Mouse (Mus musculus): ENCODE data around the gene Tead4. TPM values are rescaled to one million over a fixed set of nuclear protein-coding genes. Genes with fewer than 3 reads are reported as not detected.

The Tead4 gene
- polyA plus RNA-seq, 1 experiment from 2014 or later: 0.95 TPM

DNA sequence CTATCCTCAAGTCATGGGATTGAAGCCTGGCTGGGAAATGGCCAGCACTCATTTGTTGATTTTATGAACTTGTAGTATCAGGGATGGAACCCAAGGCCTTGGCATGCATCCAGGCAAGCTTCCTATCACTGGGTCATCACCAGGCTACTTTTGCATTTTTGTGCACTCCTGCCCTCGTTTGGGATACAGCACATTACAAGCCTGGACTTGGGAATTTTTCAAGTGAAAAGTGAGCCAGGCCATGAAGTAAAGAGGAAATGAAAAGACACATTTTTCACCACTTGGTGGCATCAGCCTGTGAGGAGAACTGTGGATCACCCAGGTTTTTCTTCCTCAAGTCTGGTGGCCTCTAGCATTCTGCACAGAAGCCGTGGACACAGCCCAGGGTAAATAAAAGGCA, 117.1 kb downstream of the Tead4 start:
- DNase-seq (ENCODE audit: low spot score): no peak
- H3K4me2 ChIP-seq: no peak overlapping the region
- H3K4me1 ChIP-seq (replicated peaks; ENCODE audit: control insufficient read depth, insufficient read depth, low read length): no peaks in the 10 kb centered on the region
- no peak overlapping the region for H3K4me3 ChIP-seq (ENCODE audit: low read depth, low read length)
- no peaks in the 10 kb centered on the region for H3K27me3 ChIP-seq (replicated peaks; ENCODE audit: control insufficient read depth, insufficient read depth, low read length)
- WGBS: 39% methylated on average over 2 of the region's 2 CpGs
- no peak overlapping the region for H3K9ac ChIP-seq (ENCODE audit: low read depth, low read length)
- H3K36me3 ChIP-seq (ENCODE audit: control insufficient read depth, insufficient read depth, low read length): no peaks in the 10 kb centered on the region
- no peak for ATAC-seq (replicated peaks; ENCODE audit: low FRiP score)
- H3K9me3 ChIP-seq (ENCODE audit: control insufficient read depth, low read length): no peaks in the 10 kb centered on the region
- no peak overlapping the region for H3K27ac ChIP-seq (ENCODE audit: low read depth, low read length)

DNA sequence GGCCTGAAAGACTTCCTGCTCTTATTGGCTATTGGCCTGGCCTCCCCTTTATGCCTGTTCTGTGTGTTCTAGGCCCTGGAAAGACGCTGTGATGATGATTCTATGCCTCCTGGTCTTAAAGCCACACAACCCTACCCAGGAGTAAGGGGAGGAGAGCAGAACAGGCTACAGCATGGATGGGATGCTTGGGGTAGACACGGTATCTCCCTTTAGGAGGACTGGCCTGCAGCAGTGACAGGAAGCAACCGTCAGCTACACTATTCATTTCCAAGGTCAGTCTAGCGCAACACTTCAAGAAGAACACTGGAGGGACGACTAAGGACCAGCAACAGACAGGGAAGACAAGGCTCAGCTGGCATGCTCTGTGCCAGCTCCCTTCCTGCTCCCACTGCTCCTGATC, 119.4 kb downstream of the Tead4 start:
- DNase-seq (ENCODE audit: low spot score) (no peak), ATAC-seq (replicated peaks; ENCODE audit: low FRiP score) (no peak)
- Histone ChIP-seq H3K9me3 (ENCODE audit: control insufficient read depth, low read length) (no peaks in the 10 kb centered on the region), H3K36me3 (ENCODE audit: control insufficient read depth, insufficient read depth, low read length) (no peaks in the 10 kb centered on the region), H3K27me3 (replicated peaks; ENCODE audit: control insufficient read depth, insufficient read depth, low read length) (no peaks in the 10 kb centered on the region), H3K4me2 (no peak overlapping the region), H3K4me1 (replicated peaks; ENCODE audit: control insufficient read depth, insufficient read depth, low read length) (no peaks in the 10 kb centered on the region), H3K9ac (ENCODE audit: low read depth, low read length) (no peak overlapping the region), H3K27ac (ENCODE audit: low read depth, low read length) (no peak overlapping the region), H3K4me3 (ENCODE audit: low read depth, low read length) (no peak overlapping the region)
- WGBS: 65% methylated on average over 5 of the region's 5 CpGs

DNA sequence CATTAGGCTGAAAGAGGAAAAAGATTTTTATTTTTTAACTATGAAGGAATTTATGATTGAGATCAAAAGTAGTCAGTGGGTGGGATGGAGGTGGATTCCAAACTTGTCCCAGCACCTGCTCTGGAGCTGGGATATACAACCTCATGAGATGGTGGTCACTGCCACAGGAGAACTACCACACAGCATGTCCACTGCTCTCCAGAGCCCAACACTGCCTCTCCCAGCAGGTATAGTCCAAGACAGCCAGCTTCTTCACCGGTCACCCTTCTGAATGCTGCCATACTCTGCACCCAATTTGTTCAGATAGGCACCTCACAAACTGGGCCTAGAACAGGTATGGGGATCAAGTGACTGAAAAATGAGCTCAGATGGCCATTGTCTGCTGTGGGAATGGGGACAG, 121.0 kb downstream of the Tead4 start:
- Histone ChIP-seq H3K4me3 (ENCODE audit: low read depth, low read length) (no peak overlapping the region), H3K4me1 (replicated peaks; ENCODE audit: control insufficient read depth, insufficient read depth, low read length) (no peaks in the 10 kb centered on the region), H3K27me3 (replicated peaks; ENCODE audit: control insufficient read depth, insufficient read depth, low read length) (no peaks in the 10 kb centered on the region), H3K27ac (ENCODE audit: low read depth, low read length) (no peak overlapping the region), H3K9me3 (ENCODE audit: control insufficient read depth, low read length) (no peaks in the 10 kb centered on the region), H3K9ac (ENCODE audit: low read depth, low read length) (no peak overlapping the region), H3K36me3 (ENCODE audit: control insufficient read depth, insufficient read depth, low read length) (no peaks in the 10 kb centered on the region), H3K4me2 (no peak overlapping the region)
- ATAC-seq (replicated peaks; ENCODE audit: low FRiP score): no peak
- no peak for DNase-seq (ENCODE audit: low spot score)
- 97% methylated on average over 1 of the region's 1 CpGs for WGBS

DNA sequence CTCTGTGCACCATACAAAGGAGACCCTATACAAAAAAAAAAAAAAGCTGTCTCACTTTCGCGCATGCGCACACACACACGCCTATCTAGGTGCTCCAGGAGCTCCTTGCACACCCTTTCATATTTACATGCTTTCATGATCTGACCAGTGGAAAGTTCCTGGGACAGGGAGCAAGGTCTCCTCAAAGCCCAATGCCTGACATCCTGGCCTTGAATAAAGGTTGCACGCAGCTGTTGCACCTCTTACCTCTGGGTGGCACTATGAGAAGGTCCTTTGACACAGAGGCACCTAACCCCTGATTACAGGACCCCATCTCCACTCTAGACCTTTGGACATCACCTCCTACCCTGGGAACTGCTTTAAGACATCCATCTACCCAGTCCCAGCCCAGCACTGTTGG, 121.4 kb downstream of the Tead4 start:
- WGBS: 70% methylated on average over 5 of the region's 5 CpGs
- no peaks in the 10 kb centered on the region for H3K36me3 ChIP-seq (ENCODE audit: control insufficient read depth, insufficient read depth, low read length)
- H3K4me3 ChIP-seq (ENCODE audit: low read depth, low read length): no peak overlapping the region
- H3K4me1 ChIP-seq (replicated peaks; ENCODE audit: control insufficient read depth, insufficient read depth, low read length): no peaks in the 10 kb centered on the region
- ATAC-seq (replicated peaks; ENCODE audit: low FRiP score) (no peak), DNase-seq (ENCODE audit: low spot score) (no peak)
- no peak overlapping the region for H3K27ac ChIP-seq (ENCODE audit: low read depth, low read length)
- no peaks in the 10 kb centered on the region for H3K27me3 ChIP-seq (replicated peaks; ENCODE audit: control insufficient read depth, insufficient read depth, low read length)
- no peak overlapping the region for H3K4me2 ChIP-seq
- no peaks in the 10 kb centered on the region for H3K9me3 ChIP-seq (ENCODE audit: control insufficient read depth, low read length)
- H3K9ac ChIP-seq (ENCODE audit: low read depth, low read length): no peak overlapping the region

DNA sequence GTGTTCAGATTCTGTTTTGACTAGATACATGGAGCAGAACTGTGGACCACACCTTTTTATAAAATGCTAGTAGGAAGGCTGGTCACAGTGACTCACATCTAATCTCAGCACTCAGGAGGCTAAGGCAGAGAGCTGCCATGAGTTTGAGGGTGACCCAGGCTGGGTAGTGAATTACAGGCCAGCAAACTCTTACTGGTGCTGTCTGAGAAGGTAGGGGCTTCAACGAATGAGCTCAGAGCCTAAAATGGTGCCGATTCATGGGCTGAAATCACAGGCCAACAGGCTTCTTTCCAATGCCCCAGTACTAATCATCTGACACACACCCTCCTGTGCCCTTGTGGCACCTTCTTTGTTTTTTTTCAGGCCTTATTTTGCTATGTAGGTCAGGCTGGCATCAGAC, 121.9 kb downstream of the Tead4 start:
- Histone ChIP-seq H3K27ac (ENCODE audit: low read depth, low read length) (no peak overlapping the region), H3K4me3 (ENCODE audit: low read depth, low read length) (no peak overlapping the region), H3K36me3 (ENCODE audit: control insufficient read depth, insufficient read depth, low read length) (no peaks in the 10 kb centered on the region), H3K4me2 (no peak overlapping the region), H3K4me1 (replicated peaks; ENCODE audit: control insufficient read depth, insufficient read depth, low read length) (no peaks in the 10 kb centered on the region), H3K9me3 (ENCODE audit: control insufficient read depth, low read length) (no peaks in the 10 kb centered on the region), H3K9ac (ENCODE audit: low read depth, low read length) (no peak overlapping the region), H3K27me3 (replicated peaks; ENCODE audit: control insufficient read depth, insufficient read depth, low read length) (no peaks in the 10 kb centered on the region)
- no peak for ATAC-seq (replicated peaks; ENCODE audit: low FRiP score)
- 91% methylated on average over 2 of the region's 2 CpGs for WGBS
- DNase-seq (ENCODE audit: low spot score): no peak

Other genes starting within 250 kb of the Tead4 start
- gene Tspan9, start 157.2 kb downstream of the Tead4 start, polyA plus RNA-seq (2014; fragmentation: Nextera tagmentation; extraction: Ambion mirVana): 46.3 and 46.9 TPM in 2 replicates
- 9.5 and 10.1 TPM in 2 replicates for gene Tulp3, start 55.0 kb upstream of the Tead4 start, polyA plus RNA-seq (2014; fragmentation: Nextera tagmentation; extraction: Ambion mirVana)
- 120 and 126 TPM in 2 replicates for gene Rhno1, start 62.1 kb upstream of the Tead4 start, polyA plus RNA-seq (2014; fragmentation: Nextera tagmentation; extraction: Ambion mirVana)
- gene Foxm1, start 62.1 kb upstream of the Tead4 start, polyA plus RNA-seq (2014; fragmentation: Nextera tagmentation; extraction: Ambion mirVana): 34.2 and 38.3 TPM in 2 replicates
- 0.14 TPM in 1 of 2 replicates, not detected in the other for gene Tex52, start 74.6 kb upstream of the Tead4 start, polyA plus RNA-seq (2014; fragmentation: Nextera tagmentation; extraction: Ambion mirVana)
- gene Gm44596, start 74.7 kb upstream of the Tead4 start, polyA plus RNA-seq (2014; fragmentation: Nextera tagmentation; extraction: Ambion mirVana): not detected in 2 replicates
- 2.9 and 3.5 TPM in 2 replicates for gene Nrip2, start 98.5 kb upstream of the Tead4 start, polyA plus RNA-seq (2014; fragmentation: Nextera tagmentation; extraction: Ambion mirVana)
- gene Itfg2, start 124.1 kb upstream of the Tead4 start, polyA plus RNA-seq (2014; fragmentation: Nextera tagmentation; extraction: Ambion mirVana): 30.1 and 32.8 TPM in 2 replicates
- gene Fkbp4, start 137.9 kb upstream of the Tead4 start, polyA plus RNA-seq (2014; fragmentation: Nextera tagmentation; extraction: Ambion mirVana): 541 and 572 TPM in 2 replicates
- gene Pzp, start 225.9 kb upstream of the Tead4 start, polyA plus RNA-seq (2014; fragmentation: Nextera tagmentation; extraction: Ambion mirVana): 17.8 and 19.8 TPM in 2 replicates

Data from liver, embryonic 11.5 days (tissue).